Mouse (Mus musculus): Measurements from ENCODE around the gene Exo5. TPM values are rescaled to one million over a fixed set of nuclear protein-coding genes. Genes with fewer than 3 reads are reported as not detected.

Exo5 gene
- polyA plus RNA-seq, 1 experiment from 2014 or later: 25.1 TPM

DNA sequence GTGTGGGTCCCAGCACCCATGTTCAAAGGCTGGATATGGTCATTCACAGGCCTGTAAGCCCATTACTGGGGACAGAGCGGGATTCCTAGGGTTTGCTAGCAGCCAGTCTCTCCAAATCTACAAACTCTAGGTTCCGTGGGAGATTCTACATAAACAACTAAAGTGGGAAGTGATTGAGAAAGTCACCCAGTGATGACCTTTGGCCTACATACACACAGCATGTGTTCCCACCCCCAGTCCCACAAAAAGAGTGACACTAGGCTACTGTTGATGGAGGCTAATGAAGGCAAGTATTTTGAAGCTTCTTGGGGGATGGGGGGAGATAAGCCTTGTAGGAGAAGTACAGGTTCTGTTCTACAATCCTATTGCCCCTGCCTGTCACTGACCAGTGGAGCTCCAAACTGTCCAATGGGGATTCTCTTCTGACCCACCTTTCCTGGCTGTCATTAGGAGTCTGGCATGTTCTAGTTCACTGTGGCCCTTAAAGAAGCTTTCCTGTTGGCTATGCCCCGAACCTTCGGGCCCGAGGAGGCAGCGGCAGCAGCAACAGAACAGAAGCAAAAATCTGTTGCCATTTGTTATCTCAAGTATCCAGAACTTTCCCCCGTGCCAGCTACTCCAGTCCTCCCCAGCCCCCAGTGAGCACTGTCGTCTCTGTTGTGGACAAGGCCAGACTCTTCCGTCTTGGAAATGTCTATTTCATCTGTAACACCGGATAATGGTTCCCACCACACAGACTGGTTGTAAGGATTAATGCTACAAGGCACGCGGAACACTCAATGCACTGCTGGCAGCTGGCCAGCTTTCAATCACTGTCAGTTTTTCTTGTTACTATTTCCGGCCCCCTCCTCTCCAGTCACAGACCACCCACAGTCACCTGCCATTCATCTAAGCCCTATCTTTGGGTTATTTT lies 39.4 kb downstream of the Exo5 start:
- H3K9me3 ChIP-seq (ENCODE audit: low read depth, low read length): no peaks in the 10 kb centered on the region
- no peaks in the 10 kb centered on the region for H3K36me3 ChIP-seq (ENCODE audit: insufficient read depth)
- DNase-seq (peak; percentile 82), ATAC-seq (ENCODE audit: insufficient read depth) (no peak)
- peak overlapping the region; percentile 22; the same call in 1 of the 2 replicates for H3K4me2 ChIP-seq
- H3K27ac ChIP-seq (ENCODE audit: low read depth): no peak overlapping the region
- H3K9ac ChIP-seq: no peak overlapping the region
- H3K4me3 ChIP-seq (ENCODE audit: low read depth, low read length): no peak overlapping the region
- no peak for TF ChIP-seq CTCF (IDR thresholded peaks at IDR 0.05; ENCODE audit: low read depth)
- 16% methylated on average over 13 of the region's 13 CpGs for WGBS
- no peaks in the 10 kb centered on the region for H3K27me3 ChIP-seq (ENCODE audit: insufficient read depth, low read length)
- H3K4me1 ChIP-seq (ENCODE audit: insufficient read depth): peaks cover 9% of the 10 kb centered on the region

DNA sequence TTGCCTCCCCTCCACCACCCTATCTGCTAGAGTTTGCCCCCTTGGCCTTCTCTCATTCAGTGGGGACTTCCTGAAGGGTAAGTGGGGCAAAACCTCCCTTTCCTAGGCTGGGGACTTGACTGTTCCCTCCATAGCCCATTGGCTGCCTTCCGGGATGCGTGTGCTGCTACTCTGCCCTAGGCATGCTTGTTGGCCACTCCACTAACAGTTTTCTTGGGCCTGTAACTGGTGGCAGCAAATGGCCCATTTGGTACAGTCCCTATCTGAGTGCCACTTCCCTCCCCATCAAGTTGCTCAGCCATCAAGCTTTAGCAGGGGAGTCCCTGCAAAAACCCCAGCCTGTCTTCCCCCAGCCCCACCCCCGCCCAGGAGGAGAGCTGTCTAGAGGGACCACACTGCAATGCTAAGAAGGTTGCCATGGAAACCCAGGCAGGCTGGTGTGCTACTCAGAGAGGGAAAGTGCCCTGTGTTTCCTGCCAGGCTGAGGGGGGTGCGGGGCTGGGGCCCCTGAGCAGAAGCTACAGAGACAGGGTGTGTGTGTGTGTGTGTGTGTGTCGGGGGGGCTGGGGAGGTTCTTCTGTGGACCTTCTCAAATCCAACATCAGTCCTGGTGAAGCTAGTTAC lies 42.7 kb downstream of the Exo5 start:
- H3K9ac ChIP-seq: no peak overlapping the region
- H3K9me3 ChIP-seq (ENCODE audit: low read depth, low read length): no peaks in the 10 kb centered on the region
- no peaks in the 10 kb centered on the region; the same call in 1 of the 2 replicates for H3K27me3 ChIP-seq (ENCODE audit: insufficient read depth, low read length)
- no peak overlapping the region for H3K4me3 ChIP-seq (ENCODE audit: low read depth, low read length)
- 44% methylated on average over 5 of the region's 5 CpGs for WGBS
- peaks cover 9% of the 10 kb centered on the region for H3K4me1 ChIP-seq (ENCODE audit: insufficient read depth)
- H3K27ac ChIP-seq (ENCODE audit: low read depth): no peak overlapping the region
- ATAC-seq (ENCODE audit: insufficient read depth): no peak
- TF ChIP-seq CTCF (IDR thresholded peaks at IDR 0.05; ENCODE audit: low read depth): no peak
- H3K36me3 ChIP-seq (ENCODE audit: insufficient read depth): no peaks in the 10 kb centered on the region
- DNase-seq: peak; percentile 31
- H3K4me2 ChIP-seq: no peak overlapping the region

DNA sequence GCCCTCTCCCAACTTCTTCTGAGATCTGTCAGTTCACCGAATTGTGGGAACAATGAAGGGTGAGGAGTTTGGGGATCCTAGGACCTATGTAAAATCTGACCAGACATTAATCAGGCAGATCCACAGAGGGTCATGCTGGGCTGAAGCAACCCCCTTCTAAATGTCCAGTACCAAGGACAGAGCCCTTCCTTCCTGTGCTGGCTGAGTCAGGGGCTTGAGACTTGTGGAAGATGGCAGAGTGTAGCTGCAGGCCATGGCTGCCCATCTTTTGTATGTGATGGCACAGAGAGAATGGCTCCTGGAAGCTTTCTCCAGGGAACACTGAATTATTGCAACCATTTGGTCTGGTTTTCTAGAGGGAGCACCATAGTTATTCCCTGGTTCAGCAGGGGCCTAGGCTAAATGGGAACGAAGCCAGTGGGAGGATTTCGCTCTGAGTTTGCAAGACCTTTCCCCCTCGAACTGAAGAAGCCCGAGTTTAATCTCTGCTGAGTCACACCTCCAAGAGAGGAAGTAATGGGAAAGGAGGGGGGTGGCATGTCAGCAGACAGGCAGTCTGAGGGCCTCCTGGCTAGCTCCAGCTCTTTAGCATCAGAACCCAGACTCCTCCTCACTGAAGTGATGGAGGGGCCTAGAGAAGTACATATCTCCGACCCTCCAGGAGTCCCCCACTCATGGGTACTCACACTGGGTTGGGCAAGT lies 43.9 kb downstream of the Exo5 start:
- H3K9ac ChIP-seq: no peak overlapping the region
- ATAC-seq (ENCODE audit: insufficient read depth) (no peak), DNase-seq (peak; percentile 62)
- H3K27me3 ChIP-seq (ENCODE audit: insufficient read depth, low read length): no peaks in the 10 kb centered on the region; the same call in 1 of the 2 replicates
- no peaks in the 10 kb centered on the region for H3K9me3 ChIP-seq (ENCODE audit: low read depth, low read length)
- H3K4me3 ChIP-seq (ENCODE audit: low read depth, low read length): no peak overlapping the region
- H3K27ac ChIP-seq (ENCODE audit: low read depth): no peak overlapping the region
- H3K4me1 ChIP-seq (ENCODE audit: insufficient read depth): peaks cover 9% of the 10 kb centered on the region
- TF ChIP-seq CTCF (IDR thresholded peaks at IDR 0.05; ENCODE audit: low read depth): no peak
- no peaks in the 10 kb centered on the region for H3K36me3 ChIP-seq (ENCODE audit: insufficient read depth)
- 38% methylated on average over 6 of the region's 6 CpGs for WGBS
- no peak overlapping the region for H3K4me2 ChIP-seq

DNA sequence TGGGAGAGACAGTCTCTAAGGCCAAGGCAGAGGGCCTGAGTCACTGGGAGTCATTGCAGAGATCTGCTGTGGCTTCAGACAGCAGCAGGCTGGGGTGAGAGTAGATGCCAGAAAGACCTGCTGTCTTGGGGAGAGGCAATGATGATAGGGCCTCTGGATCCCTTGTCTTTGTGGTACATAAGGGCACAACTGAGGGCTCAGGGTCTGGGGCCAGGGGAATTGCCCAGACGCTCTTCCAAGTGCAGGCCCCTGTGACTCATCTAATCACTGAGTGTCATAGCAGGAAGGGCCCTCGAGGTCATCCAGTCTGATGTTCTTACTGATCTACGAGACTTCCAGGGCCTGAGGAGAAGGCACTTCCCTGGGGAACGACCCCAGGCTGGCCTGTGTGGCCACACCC lies 45.4 kb downstream of the Exo5 start:
- H3K36me3 ChIP-seq (ENCODE audit: insufficient read depth): no peaks in the 10 kb centered on the region
- 24% methylated on average over 4 of the region's 4 CpGs for WGBS
- H3K4me3 ChIP-seq (ENCODE audit: low read depth, low read length): no peak overlapping the region
- no peak for DNase-seq
- no peak for TF ChIP-seq CTCF (IDR thresholded peaks at IDR 0.05; ENCODE audit: low read depth)
- H3K9ac ChIP-seq: no peak overlapping the region
- no peaks in the 10 kb centered on the region; the same call in 1 of the 2 replicates for H3K27me3 ChIP-seq (ENCODE audit: insufficient read depth, low read length)
- no peak overlapping the region for H3K4me2 ChIP-seq
- H3K4me1 ChIP-seq (ENCODE audit: insufficient read depth): no peaks in the 10 kb centered on the region
- H3K9me3 ChIP-seq (ENCODE audit: low read depth, low read length): no peaks in the 10 kb centered on the region
- ATAC-seq (ENCODE audit: insufficient read depth): no peak
- no peak overlapping the region for H3K27ac ChIP-seq (ENCODE audit: low read depth)

DNA sequence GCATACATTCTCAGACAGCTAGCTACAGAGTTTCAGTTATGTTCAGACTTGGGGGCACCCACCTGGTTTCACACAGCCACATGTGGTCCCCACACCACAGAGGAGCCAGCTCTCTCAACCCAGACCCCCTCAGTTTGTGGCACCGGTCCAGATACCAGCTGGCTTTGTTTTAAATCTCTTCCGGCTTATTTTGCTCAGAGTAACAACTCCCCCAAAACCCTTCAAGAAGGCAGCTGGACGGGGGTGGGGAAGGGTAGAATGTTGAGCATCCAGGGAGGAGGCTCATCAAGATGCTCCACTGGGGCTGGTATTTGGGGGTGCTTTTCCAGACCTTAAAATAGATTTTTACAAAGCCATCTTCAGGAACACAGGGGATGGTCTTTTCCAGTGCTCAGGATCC lies 46.1 kb downstream of the Exo5 start:
- 56% methylated on average over 3 of the region's 3 CpGs for WGBS
- H3K9me3 ChIP-seq (ENCODE audit: low read depth, low read length): no peaks in the 10 kb centered on the region
- ATAC-seq (ENCODE audit: insufficient read depth): no peak

DNA sequence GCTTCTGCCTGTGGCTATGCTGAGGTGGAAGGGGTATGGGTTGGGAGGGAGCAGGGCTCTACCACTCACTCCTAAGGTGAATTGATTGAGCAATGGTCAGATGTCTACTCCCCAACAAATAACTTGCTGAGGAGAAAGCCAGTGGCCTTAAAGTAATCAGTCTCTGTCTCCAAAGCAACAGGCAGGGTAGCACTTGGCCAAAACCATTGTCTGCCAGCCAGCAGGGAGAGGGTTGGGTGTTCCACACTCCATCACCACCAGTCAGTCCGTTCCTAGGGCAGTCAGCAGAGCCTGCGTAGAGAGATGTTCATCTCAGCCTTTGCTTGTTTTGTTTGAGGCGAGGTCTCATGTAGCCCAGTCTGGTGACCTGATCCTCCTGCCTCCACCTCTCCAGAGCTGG lies 48.9 kb downstream of the Exo5 start:
- no peaks in the 10 kb centered on the region for H3K4me1 ChIP-seq (ENCODE audit: insufficient read depth)
- no peak overlapping the region for H3K4me2 ChIP-seq
- DNase-seq: no peak
- H3K27me3 ChIP-seq (ENCODE audit: insufficient read depth, low read length): no peaks in the 10 kb centered on the region; the same call in 1 of the 2 replicates
- H3K36me3 ChIP-seq (ENCODE audit: insufficient read depth): no peaks in the 10 kb centered on the region
- no peak overlapping the region for H3K9ac ChIP-seq
- H3K9me3 ChIP-seq (ENCODE audit: low read depth, low read length): no peaks in the 10 kb centered on the region
- no peak for ATAC-seq (ENCODE audit: insufficient read depth)
- no peak for TF ChIP-seq CTCF (IDR thresholded peaks at IDR 0.05; ENCODE audit: low read depth)
- H3K4me3 ChIP-seq (ENCODE audit: low read depth, low read length): no peak overlapping the region
- 40% methylated on average over 3 of the region's 3 CpGs for WGBS
- H3K27ac ChIP-seq (ENCODE audit: low read depth): no peak overlapping the region

More for the DNA sequence above, 46.1 kb downstream of the Exo5 start:
- DNase-seq: no peak
- Histone ChIP-seq H3K4me3 (ENCODE audit: low read depth, low read length) (no peak overlapping the region), H3K27ac (ENCODE audit: low read depth) (no peak overlapping the region), H3K4me1 (ENCODE audit: insufficient read depth) (no peaks in the 10 kb centered on the region), H3K36me3 (ENCODE audit: insufficient read depth) (no peaks in the 10 kb centered on the region), H3K9ac (no peak overlapping the region), H3K27me3 (ENCODE audit: insufficient read depth, low read length) (no peaks in the 10 kb centered on the region; the same call in 1 of the 2 replicates), H3K4me2 (no peak overlapping the region)
- no peak for TF ChIP-seq CTCF (IDR thresholded peaks at IDR 0.05; ENCODE audit: low read depth)

Small RNAs within 50 kb of the gene (microRNA-seq; reads per million reads assigned to microRNA genes)
- gene Mir7015 (ENCODE audit: borderline number of aligned reads): not detected

Other genes with a start within 250 kb of the Exo5 start
- gene Kcnq4, start 176.4 kb downstream of the Exo5 start, polyA plus RNA-seq (2014; fragmentation: Nextera tagmentation; extraction: Ambion mirVana): 3.7 and 4.5 TPM in 2 replicates
- 113 and 114 TPM in 2 replicates for gene Nfyc, start 93.4 kb downstream of the Exo5 start, polyA plus RNA-seq (2014; fragmentation: Nextera tagmentation; extraction: Ambion mirVana)
- 0.70 and 1.1 TPM in 2 replicates for gene Rims3, start 70.2 kb downstream of the Exo5 start, polyA plus RNA-seq (2014; fragmentation: Nextera tagmentation; extraction: Ambion mirVana)
- 7.8 and 9.4 TPM in 2 replicates for gene Zfp69, start 26.7 kb upstream of the Exo5 start, polyA plus RNA-seq (2014; fragmentation: Nextera tagmentation; extraction: Ambion mirVana)
- 19.2 and 19.7 TPM in 2 replicates for gene Smap2, start 92.2 kb upstream of the Exo5 start, polyA plus RNA-seq (2014; fragmentation: Nextera tagmentation; extraction: Ambion mirVana)
- gene Col9a2, start 114.4 kb upstream of the Exo5 start, polyA plus RNA-seq (2014; fragmentation: Nextera tagmentation; extraction: Ambion mirVana): 8.2 and 9.3 TPM in 2 replicates
- 27.1 and 29.2 TPM in 2 replicates for gene Zmpste24, start 173.2 kb upstream of the Exo5 start, polyA plus RNA-seq (2014; fragmentation: Nextera tagmentation; extraction: Ambion mirVana)
- not detected in 2 replicates for gene Tmco2, start 184.2 kb upstream of the Exo5 start, polyA plus RNA-seq (2014; fragmentation: Nextera tagmentation; extraction: Ambion mirVana)